Mouse (Mus musculus) yolk sac, embryonic 10.5 days (tissue): ENCODE data around the gene Pfdn6.
A peak's percentile ranks its signal among the peaks of the same experiment; 100 is the strongest.

Source experiments
- DNase-seq: peaks from one replicate; pipeline ENCODE4 v3.0.0-alpha.2; 2017; ENCODE audit warnings: low spot score

Gene Pfdn6

DNA sequence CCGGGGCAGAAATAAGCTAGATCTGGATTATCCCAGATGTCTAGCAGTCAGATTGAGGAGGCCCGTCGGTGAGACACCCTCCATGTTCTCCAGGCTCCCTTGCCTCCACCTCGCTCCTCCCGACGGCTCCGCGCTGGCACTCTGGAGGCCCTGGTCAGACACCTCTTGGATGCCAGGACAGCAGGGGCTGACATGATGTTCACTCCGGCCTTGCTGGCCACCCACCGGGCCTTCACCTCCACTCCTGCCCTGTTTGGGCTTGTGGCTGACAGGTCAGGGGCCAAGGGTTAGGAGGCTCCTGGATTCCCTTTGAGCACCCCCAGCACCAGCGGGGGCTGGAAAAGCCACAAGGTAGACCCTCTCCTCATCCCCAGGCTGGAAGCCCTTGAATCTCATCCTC is 8.2 kb downstream of the Pfdn6 start:
- no peak for DNase-seq

DNA sequence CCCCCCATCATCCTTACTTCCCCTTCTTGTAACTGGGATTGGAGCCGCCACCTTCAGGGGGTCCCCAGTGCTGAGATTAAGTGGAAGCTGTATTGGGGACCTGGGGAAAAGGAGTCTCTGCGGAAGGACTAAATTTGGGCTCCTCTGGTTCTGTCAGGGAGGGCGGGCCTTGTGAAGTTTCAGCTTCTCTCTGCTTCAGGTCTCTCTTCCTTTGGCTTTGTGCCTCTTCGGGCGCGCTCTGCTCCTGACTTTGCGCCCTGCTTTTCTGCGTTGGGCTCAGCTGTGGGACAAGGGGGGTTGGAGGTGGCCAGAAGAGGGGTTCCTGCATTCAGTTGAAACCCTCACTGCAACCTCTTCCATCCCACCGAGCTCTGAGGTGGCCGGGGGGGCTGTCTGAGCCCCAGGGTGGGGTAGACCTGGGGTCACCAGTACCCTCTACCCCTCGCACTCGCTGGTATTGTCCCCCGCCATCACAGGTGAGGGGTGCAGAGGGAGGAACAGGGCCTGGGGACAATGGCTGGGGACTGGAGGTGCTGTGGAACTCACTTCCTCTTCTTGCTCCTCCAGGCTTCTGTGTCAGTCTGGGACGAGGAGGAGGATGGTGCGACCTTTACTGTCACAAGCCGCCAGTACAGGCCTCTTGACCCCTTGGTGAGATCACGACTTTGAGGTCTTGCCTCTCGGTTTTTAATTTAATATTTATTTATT is 8.8 kb downstream of the Pfdn6 start:
- no peak for DNase-seq

DNA sequence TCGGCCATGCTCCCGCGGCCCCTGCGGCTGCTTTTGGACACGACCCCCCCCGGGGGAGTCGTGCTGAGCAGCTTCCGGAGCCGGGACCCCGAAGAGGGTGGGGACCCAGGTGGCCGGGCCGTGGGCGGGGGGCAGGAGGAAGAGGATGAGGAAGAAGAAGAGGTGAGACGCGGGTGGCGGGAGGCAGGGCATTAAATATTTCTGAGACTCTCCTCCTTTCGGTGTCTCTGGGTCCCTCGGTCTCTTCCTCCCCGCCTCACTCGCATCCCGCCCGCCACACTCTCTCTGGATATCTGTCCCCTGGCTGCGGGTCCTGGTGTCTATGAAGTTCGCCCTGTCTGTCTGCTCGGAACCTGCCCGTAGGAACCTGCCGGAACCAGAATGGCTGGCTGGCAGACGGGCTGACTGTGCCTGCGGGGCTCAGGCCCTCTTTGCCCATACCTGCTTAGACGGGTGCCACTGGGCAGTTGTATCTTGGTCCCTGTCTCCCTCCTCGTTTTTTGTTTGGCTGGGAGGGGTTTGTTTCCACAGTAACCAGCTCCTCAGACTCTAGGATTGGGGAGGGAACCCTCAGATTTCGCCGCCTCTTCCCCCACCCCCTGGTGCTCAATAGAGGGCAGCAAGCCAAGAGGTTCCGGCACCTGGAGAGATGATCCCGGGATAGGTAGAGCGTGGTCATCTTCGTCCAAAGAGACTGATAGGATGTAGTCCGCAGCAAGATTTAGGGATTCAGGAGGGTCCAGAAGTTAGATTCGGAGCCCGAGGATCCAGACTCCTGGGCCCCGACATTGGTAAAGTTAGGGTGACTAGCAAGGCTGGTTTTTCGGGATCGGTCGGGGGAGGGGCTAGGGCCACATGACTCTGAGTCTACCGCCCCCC is 9.6 kb downstream of the Pfdn6 start:
- peak; percentile 69 for DNase-seq

DNA sequence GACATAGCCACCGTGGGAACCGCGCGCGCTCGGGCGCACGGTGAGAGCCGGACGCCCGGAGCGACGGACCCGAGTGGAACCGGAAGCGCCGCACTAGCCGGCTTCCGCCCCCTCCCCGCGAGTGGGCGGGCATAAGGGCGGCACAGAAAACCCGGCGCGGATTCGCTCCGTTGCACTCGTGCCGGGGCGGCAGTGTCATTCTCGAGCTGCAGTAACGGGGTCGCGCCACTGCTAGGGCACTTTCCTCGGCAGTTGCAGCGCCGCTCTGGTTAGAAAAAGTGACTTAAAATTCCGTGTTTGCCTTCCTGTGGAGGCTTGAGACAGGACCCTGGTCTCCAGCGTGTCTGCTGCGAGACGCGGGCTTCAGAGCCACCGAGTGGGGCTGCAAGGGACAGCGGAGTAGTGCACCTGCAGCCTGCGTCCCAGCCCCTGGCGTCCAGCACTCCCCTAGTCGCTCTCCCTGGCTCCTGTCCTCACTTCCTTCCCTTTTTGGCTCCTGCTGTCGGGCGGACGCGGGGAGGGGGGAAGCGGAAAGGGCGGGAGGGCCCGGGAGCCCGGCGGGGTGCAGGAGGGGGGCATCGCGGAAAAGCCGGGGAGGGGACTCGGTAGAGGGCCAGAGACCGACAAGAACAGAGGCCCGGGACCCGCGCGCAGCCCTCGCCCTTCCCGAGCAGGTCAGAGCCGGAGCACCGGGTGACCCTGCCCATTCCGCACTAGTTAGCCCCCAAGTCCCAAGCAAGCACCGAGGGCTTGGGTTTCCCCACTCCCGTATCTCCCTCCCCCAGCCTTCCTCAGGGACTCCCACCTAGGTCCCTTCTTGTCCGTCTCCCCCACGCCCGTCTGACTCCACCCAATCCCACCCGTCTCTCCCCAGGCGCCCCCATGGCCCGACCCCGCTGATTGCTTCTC is 10.5 kb downstream of the Pfdn6 start, which contains the start of gene Rgl2:
Gene Rgl2, plus strand, starts transcription at position 173 of the 909 bp plus-strand sequence.
- DNase-seq = peak; percentile 93

DNA sequence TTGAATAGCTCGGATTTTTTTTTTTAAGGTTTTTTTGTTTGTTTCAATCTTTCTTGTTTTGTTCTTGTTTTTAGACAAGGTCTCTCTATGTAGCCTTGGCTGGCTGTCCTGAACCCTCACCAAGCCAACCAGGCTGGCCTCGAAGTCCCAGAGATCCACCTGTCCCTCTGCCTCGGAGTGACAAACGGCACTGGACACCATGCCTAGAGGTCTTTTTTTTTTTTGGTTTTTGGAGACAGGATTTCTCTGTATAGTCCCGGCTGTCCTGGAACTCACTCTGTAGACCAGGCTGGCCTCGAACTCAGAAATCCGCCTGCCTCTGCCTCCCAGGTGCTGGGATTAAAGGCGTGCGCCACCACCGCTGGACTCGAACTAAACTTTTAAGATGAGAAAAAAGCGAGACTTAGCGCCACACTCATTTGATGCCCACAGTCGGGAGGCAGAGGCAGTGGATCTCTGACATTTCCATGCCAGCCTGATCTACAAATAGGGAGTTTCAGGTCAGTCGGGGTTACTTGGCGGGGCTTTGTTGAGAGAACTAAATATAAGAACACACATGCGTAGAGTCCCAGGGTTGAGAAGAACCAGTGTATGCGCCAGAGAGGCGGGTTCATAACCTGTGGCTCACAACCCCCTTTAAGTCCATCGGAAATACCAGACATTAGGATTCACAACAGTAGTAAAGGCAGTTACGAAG is 11.7 kb downstream of the Pfdn6 start:
- no peak for DNase-seq

DNA sequence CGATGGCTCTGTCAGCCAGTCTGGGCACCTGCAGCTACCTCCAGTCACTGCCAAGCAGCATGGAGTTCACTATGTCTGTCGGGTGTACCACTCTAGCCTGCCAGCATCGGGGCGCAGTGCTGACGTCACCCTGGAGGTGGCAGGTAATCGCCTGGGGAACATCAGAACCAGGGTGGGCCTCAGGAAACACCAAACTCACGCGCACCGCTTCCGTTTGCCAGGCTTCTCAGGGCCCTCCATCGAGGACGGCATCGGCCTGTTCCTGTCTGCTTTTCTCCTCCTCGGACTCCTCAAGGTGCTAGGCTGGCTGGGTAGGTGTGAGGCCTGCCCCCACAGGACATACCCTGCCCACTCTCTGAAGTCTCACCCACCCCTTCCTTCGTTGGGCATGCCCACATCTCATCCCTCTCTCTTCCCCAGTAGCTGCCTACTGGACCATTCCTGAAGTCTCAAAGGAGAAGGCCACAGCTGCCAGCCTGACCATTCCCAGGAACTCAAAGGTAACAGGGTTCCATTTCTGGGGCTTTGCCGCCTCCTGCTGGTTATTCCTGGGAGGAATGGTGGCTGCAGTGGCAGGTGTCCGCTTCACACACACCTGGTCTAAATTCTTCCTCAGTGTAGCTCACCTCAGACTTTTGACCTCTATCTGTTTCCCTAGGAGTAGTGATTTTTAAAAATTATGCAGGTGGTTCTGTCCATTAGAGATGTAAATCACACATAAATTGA is 13.8 kb downstream of the Pfdn6 start:
- DNase-seq = no peak

DNA sequence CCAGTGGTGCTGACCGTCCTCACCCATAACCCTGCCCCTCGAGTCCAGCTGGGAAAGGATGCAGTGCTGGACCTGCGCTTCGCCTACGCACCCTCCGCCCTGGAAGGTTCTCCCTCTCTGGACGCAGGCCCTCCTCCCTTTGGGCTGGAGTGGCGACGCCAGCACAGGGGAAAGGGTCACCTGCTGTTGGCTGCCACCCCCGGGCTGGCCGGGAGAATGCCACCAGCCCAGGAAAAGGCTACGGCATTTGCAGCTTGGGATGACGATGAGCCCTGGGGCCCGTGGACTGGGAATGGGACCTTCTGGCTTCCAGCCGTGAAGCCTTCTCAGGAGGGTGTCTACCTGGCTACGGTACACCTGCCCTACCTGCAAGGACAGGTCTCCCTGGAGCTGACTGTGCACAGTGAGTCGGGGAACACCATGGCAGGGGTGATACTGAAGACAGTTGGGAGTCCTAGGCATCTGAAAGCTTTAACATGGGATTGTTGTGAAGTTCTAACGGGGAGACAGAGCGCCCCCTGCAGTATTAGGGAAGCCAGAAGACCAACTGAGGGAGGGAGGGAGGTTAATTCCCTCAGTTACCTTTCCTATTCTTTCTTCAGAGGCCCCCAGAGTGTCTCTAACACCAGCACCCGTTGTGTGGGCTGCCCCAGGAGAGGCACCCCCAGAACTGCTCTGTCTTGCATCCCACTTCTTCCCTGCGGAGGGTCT is 14.6 kb downstream of the Pfdn6 start:
- DNase-seq = no peak

DNA sequence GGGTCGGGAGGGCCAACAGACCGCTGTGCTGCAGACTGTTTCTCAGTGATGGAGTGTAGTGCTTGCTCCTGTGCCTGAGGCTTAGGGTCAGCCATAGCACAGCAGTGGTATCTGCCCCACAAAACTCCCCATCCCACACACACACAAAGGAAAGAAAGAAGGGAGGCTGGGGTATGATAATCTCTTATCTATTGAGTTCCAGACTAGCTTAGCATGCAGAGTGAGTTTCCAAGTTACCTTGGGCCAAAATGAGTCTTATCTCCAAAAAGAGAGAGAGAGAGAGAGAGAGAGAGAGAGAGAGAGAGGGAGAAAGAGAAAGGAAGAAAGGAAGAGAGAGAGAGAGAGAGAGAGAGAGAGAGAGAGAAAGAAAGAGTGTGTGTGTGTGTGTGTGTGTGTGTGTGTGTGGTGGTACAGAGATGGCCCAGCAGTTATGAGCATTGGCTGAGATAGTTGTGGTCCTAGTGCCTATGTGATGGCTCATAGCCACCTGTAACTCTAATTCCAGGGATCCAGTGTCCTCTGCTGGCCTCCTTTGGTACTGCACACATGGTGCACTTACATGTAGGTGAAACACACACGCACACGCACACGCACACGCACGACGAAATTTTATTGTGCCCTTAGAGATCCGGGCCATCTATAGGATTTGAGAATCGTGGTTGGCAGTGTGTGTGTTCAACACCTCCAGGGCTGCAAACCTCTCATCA is 15.4 kb downstream of the Pfdn6 start:
- no peak for DNase-seq

DNA sequence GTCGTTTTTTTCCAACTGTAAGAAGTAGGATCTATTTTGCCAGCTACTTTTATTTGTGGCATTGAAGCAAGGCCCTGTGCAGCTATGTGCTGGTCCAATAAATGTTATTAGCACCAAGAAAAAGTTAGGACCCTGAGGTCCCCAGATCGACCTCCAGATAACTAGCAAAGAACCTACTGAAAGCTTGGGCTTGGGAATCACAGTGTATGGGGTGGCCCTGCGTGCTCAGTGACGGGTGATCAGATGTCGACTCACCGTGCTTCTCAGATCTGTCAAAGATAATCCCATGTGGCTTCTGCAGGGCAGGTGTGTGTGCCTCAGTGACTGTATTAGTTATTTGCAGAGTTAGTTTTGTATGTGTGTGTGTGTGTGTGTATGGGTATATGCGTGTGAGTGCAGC is 18.8 kb downstream of the Pfdn6 start:
- DNase-seq = no peak

DNA sequence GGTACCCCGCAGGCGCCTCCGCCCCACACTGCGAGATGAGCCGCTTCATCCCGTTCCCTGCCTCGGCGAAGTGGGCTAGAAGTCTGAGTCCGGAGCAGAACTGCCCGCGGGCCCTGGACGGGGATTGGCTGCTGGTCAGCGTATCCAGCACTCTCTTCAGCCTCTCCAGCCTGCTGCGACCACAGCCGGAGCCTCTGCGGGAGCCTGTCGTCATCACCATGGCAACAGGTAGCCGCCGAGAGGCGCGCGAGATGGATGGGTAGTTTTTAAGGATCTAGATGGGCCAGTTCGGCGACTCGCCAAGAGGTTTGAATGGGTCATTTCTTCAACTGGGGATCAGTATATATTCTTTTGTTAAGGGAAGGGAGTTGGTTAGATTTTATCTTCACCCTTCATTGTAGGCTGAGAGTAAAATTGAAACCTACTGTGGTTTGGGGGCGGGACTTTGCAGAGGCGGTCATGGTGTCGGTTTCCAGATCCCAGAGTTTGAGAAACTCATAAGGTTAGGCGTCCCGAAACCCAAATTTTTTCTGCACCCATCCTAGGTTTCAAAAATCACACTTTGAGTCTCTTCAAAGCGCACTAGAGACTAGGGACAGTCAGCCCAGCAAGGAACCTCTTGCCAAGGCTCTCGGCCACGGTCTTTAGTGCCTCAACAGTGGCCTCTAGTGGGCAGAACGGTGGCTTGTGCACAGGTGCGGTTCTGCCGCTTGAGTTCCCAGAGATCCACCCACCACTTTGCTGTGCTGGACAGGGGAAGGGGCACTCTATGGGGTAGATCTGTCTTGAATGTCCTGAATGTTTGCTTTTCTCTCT is 19.7 kb downstream of the Pfdn6 start:
- peak; percentile 84 for DNase-seq

DNA sequence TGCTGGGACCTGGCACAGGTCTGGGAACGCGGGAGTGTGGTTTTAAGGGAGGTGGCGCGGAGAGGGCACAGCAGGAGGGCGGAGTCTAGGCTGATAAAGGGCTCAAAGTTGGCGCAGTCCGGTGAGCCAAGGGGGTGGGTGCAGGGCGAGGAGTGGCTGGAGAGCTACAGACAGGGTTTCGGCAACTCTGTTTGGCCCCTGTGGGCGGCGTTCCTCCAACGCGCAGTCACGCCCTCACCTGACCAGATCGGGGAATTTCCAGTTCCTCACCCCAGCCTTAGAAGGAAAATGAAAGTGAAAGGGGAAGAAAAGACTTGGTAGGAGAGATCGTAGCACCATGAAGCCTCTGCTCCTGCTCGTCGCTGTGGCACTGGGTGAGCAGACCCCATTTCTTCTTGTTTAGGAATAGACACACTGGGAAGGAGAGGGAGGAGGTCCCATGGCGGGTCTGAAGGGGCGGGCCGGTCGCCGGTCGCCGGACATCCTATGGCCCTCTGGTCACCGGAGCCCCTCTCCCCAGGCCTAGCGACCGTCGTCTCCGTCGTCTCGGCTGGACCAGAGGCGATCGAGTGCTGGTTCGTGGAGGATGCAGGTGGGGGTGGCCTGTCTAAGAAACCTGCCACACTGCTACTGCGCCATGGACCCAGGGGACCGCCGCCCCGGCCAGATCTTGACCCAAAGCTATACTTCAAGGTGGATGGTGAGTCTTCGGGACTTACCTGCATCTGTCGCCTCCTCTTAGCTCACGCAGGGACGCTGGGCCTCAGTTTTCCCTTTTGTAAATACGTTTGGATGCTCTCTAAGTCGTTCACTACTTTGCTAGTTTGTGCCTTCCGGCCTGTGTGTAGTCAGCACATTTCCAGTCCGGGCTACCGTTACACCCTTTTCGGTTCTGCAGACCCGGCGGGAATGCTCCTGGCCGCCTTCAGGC is 20.5 kb downstream of the Pfdn6 start:
- peak; percentile 58 for DNase-seq

DNA sequence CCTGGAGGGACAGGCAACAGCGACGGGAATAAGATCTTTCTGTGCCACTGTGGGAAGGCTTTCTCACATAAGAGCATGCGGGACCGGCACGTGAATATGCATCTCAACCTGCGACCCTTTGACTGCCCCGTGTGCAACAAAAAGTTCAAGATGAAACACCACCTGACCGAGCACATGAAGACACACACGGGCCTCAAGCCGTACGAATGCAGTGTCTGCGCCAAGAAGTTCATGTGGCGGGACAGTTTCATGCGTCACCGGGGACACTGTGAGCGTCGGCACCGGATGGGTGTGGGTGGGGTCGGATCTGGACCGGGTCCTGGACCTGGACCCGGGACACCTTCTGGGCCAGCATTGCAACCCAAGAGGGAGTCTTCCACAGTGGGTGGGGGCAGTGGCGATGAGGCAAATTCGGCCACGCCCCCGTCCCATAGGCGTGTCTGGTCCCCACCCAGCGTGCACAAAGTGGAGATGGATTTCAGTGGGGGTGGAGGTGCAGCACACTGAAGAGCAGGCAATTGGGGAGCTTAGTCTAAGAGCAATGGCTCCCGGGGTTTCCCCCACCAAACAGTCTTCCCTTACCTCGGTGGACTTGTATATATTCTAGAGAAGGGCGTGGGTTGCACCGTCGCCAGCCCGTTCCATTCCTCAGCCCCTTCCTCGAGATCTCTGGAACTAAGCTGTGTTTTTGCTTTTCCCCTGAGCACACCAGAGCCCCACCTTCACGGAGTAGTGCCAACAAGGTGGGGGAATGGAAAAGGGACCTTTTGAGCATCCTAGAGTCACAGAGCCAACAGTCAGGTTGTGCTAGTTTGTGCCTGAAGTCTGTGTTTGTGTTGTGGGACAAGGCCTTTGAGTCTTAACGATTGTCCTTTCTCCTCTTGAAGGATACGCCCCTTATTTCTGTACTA is 21.6 kb downstream of the Pfdn6 start:
- DNase-seq = no peak

DNA sequence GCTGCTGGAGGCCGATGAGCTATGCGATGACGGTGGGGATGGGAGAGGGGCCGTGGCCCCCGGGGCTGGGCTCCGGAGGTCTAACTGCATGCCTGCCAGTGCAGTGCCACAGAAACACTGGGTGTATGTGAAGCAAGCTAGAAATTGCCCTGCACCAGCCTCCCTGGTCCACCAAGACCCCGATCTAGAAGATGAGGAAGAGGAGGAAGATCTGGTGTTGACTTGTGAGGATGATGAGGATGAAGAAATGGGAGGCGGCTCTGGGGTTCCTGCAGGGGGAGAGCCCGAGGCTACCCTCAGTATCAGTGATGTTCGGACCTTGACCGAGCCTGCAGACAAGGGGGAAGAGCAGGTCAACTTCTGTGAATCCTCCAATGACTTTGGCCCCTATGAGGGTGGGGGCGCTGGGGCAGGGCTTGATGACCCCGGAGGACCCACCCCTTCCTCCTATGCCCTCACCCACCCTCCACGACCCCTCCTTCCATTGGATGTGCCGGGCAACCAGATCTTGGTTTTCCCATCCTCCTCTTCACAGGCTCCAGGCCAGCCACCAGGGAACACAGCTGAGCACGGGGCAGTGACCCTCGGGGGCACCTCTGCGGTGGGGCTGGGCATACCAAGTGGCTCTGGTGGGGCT is 22.4 kb downstream of the Pfdn6 start:
- DNase-seq = no peak

DNA sequence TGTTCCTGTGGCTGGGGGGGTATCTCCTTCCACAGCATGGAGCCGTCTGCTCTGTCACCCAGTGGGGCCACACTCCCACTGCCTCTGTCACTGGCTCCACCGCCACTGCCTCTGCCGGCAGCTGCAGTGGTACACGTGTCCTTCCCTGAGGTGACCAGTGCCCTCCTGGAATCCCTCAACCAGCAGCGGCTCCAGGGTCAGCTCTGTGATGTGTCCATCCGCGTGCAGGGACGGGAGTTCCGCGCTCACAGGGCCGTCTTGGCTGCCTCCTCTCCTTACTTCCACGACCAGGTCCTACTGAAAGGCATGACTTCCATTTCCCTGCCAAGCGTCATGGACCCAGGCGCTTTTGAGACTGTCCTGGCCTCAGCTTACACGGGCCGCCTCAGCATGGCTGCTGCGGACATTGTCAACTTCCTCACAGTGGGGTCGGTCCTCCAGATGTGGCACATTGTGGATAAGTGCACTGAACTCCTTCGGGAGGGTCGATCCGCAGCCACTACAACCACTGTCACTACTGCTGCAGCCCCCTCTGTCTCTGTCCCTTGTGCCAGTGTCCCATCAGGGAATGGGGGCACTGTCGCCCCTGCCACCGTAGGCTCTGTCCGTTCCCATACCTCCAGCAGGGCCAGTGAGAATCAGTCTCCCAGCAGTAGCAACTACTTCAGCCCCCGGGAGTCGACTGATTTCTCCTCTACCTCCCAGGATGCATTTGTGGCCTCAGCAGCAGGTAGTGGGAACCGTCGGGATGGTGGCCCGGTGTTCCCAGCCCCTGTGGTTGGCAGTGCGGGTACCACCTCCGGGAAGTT is 23.1 kb downstream of the Pfdn6 start:
- DNase-seq = no peak

DNA sequence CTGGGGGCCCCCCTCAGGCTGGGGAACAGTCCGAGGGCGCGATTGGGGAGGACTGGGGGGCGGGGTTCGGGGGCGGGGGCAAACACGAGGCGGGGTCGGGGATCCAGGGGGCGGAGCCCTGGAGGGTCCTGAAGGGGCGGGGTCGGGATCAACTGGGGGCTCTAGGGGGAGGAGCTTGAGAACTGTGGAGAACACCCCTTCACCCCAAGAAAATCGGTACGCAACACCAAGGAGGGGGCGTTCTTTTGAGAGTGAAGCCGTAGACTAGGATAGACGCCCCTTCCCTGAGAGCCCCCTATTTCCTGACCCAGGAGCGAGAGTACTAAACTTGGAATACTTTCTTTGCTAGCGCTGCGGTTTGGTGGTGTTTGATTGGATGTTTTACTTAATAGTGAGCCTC is 23.8 kb downstream of the Pfdn6 start:
- DNase-seq = no peak
